Mouse (Mus musculus) brain, adult 2 months (tissue): ENCODE measurements at regions not wholly inside any gene's neighbourhood (a gene's known extent, or its start where the extent isn't known, plus 50 kb on each side); places are given as distances from the start of the nearest gene placed in this dataset.

Experiments used
- DNase-seq: peaks from one replicate; pipeline ENCODE4 v3.0.0; 2011; ENCODE audit warnings: low read depth, low spot score

DNA sequence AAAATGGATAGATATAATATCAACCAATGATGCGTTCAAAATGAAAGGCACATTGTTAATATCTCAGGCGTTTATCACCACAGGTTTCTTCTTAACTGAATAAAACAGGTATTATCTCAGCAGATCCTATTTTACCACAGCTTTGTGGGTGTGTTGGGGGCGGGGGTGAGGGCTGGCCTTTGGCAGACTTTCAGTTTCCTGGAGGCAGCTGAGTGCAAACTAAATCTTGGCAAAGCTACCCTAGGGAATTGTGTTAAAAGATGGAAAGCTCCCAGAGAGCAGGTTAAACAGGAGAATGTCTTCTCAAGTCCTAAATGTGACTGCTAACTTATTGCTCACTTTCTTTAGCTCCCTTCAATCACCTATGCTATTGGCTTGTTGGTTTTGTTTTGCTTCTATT is 223.8 kb downstream of the Kdm4c start:
- peak; percentile 32 for DNase-seq

DNA sequence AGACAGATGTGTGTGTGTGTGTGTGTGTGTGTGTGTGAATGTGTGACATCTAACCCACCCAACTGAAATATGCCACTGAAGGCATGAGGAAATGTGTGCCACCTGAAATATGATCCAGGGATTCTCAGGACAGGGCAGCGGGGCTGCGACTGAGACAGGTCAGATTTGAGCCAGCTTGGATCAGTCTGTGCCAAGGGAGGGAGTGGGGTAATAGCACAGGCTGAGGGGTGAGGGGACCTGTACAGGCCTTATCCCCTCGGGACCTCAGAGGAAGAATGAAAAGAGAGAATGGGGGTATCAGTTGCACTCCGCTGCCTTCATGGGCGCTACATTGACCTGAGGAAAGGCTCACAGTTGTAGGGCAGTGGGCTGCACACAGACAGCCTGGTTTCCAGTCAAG is 270.2 kb downstream of the Kdm4c start:
- no peak for DNase-seq

GRCm38 (mm10) chr4:74553888-74554287 is 311.6 kb downstream of the Kdm4c start:
- no peak for DNase-seq

GRCm38 (mm10) chr4:74563565-74563964 is 321.3 kb downstream of the Kdm4c start:
- DNase-seq = peak; percentile 67

GRCm38 (mm10) chr4:74586400-74586799 is 344.1 kb downstream of the Kdm4c start:
- DNase-seq = no peak

DNA sequence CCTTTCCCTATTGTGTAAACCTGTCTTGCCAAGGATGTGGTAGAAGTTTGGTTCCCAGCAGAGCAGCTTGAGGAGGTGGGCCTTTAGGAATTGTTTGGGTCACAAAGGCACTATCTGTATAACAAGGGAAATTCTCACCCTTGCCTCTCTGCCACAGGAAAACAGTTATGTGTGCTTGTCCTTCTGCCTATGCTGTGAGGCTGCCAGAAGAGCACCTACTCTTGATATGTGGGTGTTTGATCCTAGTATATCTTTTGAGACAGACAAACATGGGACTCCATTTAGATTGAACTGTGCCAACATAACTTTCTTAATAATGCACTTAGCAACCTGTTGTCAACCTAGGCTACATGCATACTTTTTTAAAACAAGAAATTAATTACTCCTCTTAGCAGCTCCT is 344.8 kb downstream of the Kdm4c start:
- peak; percentile 36 for DNase-seq

DNA sequence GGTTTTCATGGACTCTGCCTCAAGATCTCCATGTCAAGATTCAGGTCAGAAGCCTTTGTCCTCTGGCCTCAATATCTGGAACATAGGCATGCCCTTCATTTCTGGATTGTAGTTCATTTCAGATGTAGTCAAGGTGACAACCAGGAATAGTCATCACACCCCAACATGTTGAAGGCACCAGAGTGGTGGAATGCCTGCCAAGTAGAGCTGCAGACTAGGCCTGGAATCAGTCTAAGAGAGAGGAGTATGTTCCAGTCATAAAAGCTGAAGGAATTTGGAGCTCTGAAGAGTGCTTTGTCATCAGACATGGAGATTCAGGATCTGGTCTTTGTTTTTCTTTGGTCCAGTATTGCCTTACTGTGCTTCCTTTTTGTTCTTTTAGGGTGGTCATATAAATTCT is 346.5 kb downstream of the Kdm4c start:
- no peak for DNase-seq

GRCm38 (mm10) chr4:74613032-74613431 is 370.7 kb downstream of the Kdm4c start:
- no peak for DNase-seq
